Mouse (Mus musculus) layer of hippocampus, adult 2 months (tissue): ENCODE data around the gene Prrt1. TPM values are rescaled to one million over a fixed set of nuclear protein-coding genes. Genes with fewer than 3 reads are reported as not detected.

Experiments
- DNase-seq, 2 experiments: peaks; one replicate each; pipeline ENCODE4 v3.0.0; 2022; ENCODE audit warnings: low spot score in 2 of 2
- H3K27ac ChIP-seq: fragments of 200-600 bp; 2 replicates; pipeline ENCODE4 v1.8.1; 2022
- H3K4me3 ChIP-seq: fragments of 200-600 bp; 2 replicates; pipeline ENCODE4 v1.8.1; 2022; ENCODE audit warnings: mild to moderate bottlenecking
- CTCF ChIP-seq: fragments of 200-600 bp; conservative IDR thresholded peaks from 2 replicates; pipeline ENCODE4 v1.8.1; 2022; ENCODE audit warnings: antibody characterized with exemption, mild to moderate bottlenecking, moderate library complexity
- long read RNA-seq, 2 experiments: library from polyadenylated mRNA; stranded (forward); transcript quantifications; one replicate each; pipeline ENCODE4 v2.0.0; 2021; ENCODE audit warnings: borderline mapping rate in 2 of 2
- total RNA-seq, 2 experiments: library from RNA; stranded (reverse); gene quantifications; 2 replicates each; pipeline ENCODE4 v1.2.3; 2021

Gene Prrt1
- 100 to 1,000 TPM; 276 to 305 TPM for total RNA-seq
- long read RNA-seq, experiment 1, transcript Prrt1-202 (2 exons, 866 nt): minor isoform, 19 of 144 reads
- long read RNA-seq, experiment 1, transcript Prrt1-201 (4 exons, 1,940 nt): major isoform, 57 of 144 reads
- long read RNA-seq, experiment 1, partial matches to known transcripts: 45 of 144 reads
- long read RNA-seq, experiment 1, other reads (novel, unspliced or antisense): 23 of 144 reads
- long read RNA-seq, experiment 2, transcript Prrt1-202 (2 exons, 866 nt): minor isoform, 9 of 171 reads
- long read RNA-seq, experiment 2, transcript Prrt1-201 (4 exons, 1,940 nt): major isoform, 66 of 171 reads
- long read RNA-seq, experiment 2, partial matches to known transcripts: 66 of 171 reads
- long read RNA-seq, experiment 2, other reads (novel, unspliced or antisense): 30 of 171 reads

- peak; percentile 66 to 90 for DNase-seq
- Histone ChIP-seq H3K27ac (peak within 1 kb of the TSS; percentile 99), H3K4me3 (peak within 1 kb of the TSS; percentile 67)
- no peak for TF ChIP-seq CTCF
Observed at GRCm38 (mm10) chr17:34629221-34629751, at the start of gene Prrt1. Gene Prrt1 (plus strand): TSS chr17:34629533.

DNA sequence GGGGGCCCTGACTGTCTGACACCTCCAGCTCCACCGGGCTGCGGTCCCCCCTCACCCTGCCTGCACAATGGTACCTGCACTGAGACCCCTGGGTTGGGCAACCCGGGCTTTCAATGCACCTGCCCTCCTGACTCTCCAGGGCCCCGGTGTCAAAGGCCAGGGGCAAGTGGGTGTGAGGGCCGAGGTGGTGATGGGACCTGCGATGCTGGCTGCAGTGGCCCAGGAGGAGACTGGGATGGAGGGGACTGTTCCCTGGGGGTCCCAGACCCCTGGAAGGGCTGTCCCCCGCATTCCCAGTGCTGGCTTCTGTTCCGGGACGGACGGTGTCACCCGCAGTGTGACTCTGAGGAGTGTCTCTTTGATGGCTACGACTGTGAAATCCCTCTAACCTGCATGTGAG lies 46.8 kb upstream of the Prrt1 start:
- TF ChIP-seq CTCF: no peak
- no peak overlapping the region for H3K27ac ChIP-seq
- no peak overlapping the region for H3K4me3 ChIP-seq
- DNase-seq: no peak

GRCm38 (mm10) chr17:34583397-34583796 lies 45.9 kb upstream of the Prrt1 start:
- TF ChIP-seq CTCF: no peak
- Histone ChIP-seq H3K4me3 (no peak overlapping the region), H3K27ac (no peak overlapping the region)
- DNase-seq: no peak

DNA sequence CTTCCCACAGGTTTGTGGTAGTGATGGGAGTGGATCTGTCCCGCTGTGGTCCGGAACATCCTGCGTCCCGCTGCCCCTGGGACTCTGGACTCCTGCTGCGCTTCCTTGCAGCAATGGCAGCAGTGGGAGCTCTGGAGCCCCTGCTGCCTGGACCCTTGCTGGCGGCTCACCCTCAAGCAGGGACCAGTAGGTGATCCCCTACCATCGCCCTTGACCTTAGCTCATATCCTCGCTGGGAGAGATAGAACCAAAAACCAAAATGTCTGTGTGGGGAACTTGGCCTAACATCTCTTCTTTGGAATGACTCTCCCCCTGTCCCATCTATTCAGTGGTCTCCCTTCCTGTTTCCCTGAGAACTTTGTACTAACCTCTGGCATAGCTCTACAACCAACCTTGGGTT lies 45.5 kb upstream of the Prrt1 start:
- no peak for TF ChIP-seq CTCF
- DNase-seq: no peak

DNA sequence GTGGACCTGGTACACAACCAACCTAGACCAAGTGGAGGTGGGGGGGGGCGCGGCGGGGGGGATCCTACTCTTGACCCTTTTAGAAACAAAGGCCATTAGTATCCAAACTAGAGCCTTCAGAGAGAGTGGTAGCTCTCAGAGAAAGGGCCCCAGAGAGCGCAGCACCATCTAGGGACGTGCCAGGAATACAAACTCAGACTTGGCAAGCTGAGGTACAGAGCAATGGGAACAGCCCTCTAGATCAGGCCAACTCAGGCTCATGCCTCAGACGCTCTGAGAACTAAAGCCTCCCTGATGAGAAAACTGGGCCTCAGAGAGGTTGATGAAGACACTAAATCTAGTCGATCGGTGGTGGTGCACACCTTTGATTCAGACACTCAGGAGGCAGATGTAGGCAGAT lies 44.2 kb upstream of the Prrt1 start:
- TF ChIP-seq CTCF: no peak
- Histone ChIP-seq H3K27ac (peak overlapping the region; percentile 97; the same call in 1 of the 2 replicates), H3K4me3 (no peak overlapping the region)
- DNase-seq: no peak

More for the DNA sequence above, 45.5 kb upstream of the Prrt1 start:
- no peak overlapping the region for H3K27ac ChIP-seq
- no peak overlapping the region for H3K4me3 ChIP-seq

DNA sequence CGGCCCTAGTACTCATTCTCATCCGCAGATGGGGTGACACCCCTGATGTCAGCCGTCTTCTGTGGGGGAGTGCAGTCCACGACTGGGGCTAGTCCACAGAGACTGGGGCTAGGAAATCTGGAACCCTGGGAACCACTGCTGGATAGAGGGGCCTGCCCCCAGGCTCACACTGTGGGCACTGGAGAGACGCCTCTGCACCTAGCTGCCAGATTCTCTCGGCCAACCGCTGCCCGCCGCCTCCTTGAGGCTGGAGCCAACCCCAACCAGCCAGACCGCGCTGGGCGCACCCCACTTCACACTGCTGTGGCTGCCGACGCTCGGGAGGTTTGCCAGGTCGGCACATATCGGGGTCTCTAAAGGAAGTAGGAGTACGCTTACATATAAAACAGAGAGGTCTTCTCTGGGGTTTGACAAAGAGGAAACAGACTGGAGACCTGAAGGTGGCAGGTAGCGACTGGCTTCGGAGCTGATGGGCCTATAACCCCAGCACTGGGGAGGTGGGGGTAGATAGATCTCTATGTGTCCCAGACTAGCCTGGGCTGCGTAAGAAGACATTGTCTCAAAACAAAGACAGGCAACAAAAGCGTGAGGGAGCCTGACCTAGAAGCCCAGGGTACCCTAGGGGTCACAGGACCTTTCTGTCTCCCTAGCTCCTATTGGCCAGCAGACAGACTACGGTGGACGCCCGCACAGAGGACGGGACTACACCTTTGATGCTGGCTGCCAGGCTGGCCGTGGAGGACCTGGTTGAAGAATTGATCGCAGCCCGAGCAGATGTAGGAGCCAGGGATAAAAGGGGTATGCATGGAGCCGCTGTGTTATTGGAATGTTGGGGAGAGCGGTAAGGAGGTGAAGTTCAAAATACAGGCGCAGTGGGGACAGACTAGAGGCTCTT lies 43.2 kb upstream of the Prrt1 start:
- no peak for DNase-seq
- no peak for TF ChIP-seq CTCF
- H3K4me3 ChIP-seq: peak overlapping the region; percentile 93
- H3K27ac ChIP-seq: peak overlapping the region; percentile 97

DNA sequence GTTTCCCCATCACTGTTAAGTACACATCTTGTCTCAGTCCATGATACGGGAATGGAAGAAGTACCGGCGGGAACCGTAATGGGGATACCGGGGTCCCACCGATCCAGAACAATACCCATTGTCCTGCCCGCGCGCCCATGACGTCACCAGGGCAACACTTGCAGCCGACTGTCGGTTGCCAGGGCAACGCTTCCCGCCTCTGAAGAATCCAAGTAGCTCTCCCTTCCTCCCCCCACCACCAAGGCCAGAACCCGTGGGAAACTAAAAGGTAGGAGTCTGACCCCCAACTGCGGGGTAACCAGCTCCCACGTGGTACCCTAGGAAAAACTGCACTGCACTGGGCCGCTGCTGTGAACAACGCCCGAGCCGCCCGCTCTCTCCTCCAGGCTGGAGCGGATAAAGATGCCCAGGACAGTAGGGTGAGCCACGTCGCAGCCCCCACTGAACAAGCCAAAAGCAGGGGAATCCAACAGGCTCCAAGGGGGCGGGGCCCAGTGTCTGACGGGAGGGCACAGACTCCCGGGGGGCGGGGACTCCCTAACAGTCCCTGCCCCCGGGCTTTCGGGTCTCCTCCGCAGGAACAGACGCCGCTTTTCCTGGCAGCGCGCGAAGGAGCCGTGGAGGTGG lies 42.4 kb upstream of the Prrt1 start:
- TF ChIP-seq CTCF: no peak
- peak; percentile 84 to 88 for DNase-seq
- peak overlapping the region; percentile 97 for H3K27ac ChIP-seq
- H3K4me3 ChIP-seq: peak overlapping the region; percentile 93

- Histone ChIP-seq H3K27ac (peak overlapping the region; percentile 97), H3K4me3 (peak overlapping the region; percentile 93)
- no peak for TF ChIP-seq CTCF
- DNase-seq: peak; percentile 96 to 99
Observed at GRCm38 (mm10) chr17:34587423-34587811, 41.9 kb upstream of the Prrt1 start.

- peak overlapping the region; percentile 93 for H3K4me3 ChIP-seq
- peak overlapping the region; percentile 97 for H3K27ac ChIP-seq
- no peak for DNase-seq
- TF ChIP-seq CTCF: no peak
Observed at GRCm38 (mm10) chr17:34587814-34588213, 41.5 kb upstream of the Prrt1 start.

- H3K4me3 ChIP-seq: no peak overlapping the region
- no peak overlapping the region for H3K27ac ChIP-seq
- TF ChIP-seq CTCF: no peak
- no peak for DNase-seq
Observed at GRCm38 (mm10) chr17:34588767-34589166, 40.6 kb upstream of the Prrt1 start.

DNA sequence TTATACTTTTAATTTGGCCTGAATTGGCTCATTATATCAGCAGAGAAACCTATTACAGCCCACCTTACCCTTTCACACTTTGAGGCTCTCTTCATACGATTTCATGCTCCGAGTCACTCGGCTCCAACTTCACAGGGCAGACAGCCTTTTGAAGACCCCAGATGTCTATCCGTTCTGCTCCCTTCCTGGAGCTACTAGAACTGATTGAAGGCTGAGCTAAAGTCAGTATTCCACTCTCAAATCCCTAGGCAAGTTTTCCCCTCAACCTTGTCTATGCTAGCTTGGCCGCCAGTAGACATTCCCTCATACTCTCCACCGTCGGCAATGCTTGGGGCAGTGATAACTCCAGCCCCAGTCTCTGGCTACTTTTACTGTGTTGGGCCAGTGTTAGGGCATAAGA lies 40.1 kb upstream of the Prrt1 start:
- H3K4me3 ChIP-seq: no peak overlapping the region
- no peak for DNase-seq
- H3K27ac ChIP-seq: peak overlapping the region; percentile 64; the same call in 1 of the 2 replicates
- TF ChIP-seq CTCF: no peak

GRCm38 (mm10) chr17:34589681-34590101 lies 39.6 kb upstream of the Prrt1 start, which contains the start of gene Gpsm3:
Gene Gpsm3 (plus strand): TSS chr17:34589806.
- DNase-seq: no peak
- Histone ChIP-seq H3K27ac (peak within 1 kb of the TSS; percentile 64), H3K4me3 (no peak within 1 kb of the TSS; the same call in 1 of the 2 replicates)
- TF ChIP-seq CTCF: no peak
